Mouse (Mus musculus) urinary bladder, adult 18-20 months (tissue): ENCODE data around the gene Olfr1508.
"Not testable (repeated sequence)": the region's sequence is repeated elsewhere in the genome, so short reads cannot be mapped to it uniquely, and the experiment has no call there.

Experiments
- DNase-seq, 2 experiments: peaks; one replicate each; pipeline ENCODE4 v3.0.0; 2022; ENCODE audit warnings: low spot score in 2 of 2, mixed read lengths in 2 of 2

Olfr1508 gene

DNA sequence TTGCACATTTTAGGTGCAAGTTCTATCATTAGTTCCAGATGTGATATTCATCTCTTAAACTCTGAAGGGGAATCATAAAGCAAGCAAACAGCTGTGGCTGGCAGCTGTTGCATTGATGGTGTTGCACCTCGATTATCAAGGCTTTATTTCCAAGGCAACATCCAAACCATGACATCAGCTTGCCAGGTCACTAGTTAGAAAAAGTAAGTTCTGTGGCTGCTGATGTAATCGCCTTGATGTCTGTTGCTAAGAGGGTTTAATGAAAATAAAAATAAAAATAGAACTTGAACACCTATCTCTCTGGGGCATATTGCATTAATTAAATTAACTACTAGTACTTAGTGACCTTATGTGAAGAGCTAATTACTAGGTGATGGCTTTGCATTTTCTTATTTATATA is at the start of gene Olfr1508:
Gene Olfr1508, minus strand, starts transcription at position 101 of the 400 bp plus-strand sequence.
- no peak for DNase-seq

- DNase-seq, result no peak
Measured at GRCm38 (mm10) chr14:52495516-52495915, 28.2 kb upstream of the Olfr1508 start, which contains the start of gene Olfr1507. TSS of gene Olfr1507 (minus strand) at chr14:52495749.

- DNase-seq, result no peak
Measured at GRCm38 (mm10) chr14:52465738-52466137, 1.6 kb downstream of the Olfr1508 start.

GRCm38 (mm10) chr14:52461928-52462327 is 5.4 kb downstream of the Olfr1508 start:
- no peak for DNase-seq

DNA sequence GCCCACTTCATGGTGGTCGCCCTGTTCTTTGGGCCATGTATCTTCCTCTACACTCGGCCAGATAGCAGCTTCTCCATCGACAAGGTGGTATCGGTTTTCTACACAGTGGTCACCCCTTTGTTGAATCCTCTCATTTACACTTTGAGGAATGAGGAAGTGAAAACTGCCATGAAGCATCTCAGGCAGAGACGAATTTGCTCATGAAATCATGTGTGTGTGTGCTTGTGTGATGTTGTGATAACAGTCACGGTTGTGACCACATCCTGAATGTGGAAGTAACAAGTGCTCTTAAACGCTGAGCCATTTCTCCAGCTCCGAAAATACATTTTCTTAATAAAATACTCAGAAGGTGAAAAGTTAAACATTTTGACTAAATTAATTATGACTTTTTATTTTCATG is 16.2 kb downstream of the Olfr1508 start:
- DNase-seq, result no peak

DNA sequence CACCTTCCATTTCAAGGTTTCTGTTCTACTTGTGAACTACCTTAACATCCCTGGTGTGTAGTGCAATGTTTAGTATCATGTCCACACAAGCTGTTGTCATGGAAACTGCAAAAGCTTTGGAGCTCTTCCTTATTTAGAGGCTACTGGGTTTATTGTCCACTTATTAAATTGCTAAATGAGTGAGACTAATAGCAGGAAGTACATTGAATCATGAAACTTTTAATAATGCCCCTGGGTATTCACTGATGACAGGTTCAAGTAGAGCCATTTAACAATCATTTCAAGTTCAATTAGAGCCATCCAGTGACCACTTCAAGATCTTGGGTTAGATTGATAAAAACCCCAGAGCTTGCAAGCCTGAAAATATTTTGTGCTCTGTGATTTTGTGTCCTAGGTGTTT is 24.6 kb downstream of the Olfr1508 start, which contains the start of gene Olfr1509:
Gene Olfr1509, plus strand, starts transcription at position 301 of the 400 bp plus-strand sequence.
- DNase-seq, result no peak

DNA sequence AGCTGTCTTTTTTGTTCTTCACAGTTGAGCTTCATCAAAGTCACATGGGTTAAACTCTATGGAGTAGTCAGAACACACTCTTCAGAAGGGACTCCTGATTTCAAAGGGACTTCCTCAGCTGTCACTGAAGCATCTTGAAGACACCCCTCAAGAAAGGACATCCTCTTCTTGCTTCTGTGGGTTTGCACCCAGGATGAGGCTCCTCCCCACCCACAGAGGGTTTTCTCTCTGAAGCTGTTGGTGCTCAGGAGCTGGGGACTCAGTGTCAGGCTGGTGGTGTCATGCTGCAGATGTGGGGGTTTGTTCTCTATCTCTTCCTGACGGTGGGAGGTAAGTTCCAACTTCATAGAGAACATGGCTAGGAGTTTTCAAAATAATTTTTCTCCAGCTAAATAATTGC is 39.6 kb downstream of the Olfr1508 start:
- DNase-seq, result no peak

DNA sequence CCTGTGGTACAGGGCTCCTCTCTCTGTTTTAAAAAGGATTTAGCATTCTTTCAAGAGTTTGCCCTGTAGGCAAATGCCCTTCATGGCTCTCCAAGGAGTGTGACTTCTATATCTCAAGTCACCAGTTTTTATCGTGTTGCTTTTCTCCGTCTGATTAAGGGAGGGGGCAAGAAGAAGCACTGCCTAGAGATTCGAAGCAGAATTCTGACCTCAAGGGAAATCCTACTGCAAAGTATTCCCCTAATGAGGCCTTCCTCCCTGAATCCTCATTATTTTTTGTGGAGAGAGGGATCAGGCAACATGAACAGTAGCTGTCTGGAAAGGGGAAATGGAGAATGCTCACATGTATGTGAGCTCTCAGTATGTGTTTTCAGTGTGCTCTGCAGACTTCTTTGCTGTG is 53.0 kb downstream of the Olfr1508 start, which contains the start of gene Olfr1510:
Gene Olfr1510, minus strand, starts transcription at position 101 of the 400 bp plus-strand sequence.
- DNase-seq, result no peak

DNA sequence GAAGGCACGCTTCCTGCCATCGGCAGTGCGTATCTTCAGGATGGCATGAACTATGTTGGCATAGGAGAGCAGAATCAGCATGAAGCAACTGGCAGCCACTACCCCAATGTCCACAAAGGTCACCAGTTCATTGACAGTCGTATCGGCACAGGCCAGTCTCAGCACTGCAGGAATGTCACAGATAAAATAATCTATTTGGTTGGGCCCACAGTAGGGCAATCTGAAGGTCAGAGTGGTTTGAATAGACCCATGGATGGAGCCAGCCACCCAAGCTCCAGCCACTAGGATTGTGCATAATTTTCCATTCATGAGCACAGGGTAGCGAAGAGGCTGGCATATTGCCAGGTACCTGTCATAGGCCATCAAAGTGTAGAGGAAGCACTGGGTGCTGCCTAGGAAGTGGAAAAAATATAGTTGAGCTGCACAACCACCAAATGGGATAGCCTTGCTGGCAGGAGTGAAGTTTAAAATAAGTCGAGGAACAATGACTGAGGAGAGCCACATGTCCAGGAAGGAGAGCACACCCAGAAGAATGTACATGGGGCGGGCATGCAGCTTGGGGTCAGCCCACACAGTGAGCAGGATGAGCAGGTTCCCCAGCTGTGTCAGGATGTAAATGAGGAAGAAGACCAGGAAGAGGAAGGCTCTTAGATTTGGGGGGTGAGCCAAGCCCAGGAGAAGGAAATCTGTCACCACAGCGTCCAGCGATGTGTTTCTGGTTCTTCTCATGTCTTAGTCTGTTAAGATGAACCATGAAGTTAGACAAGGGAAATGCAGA is 57.0 kb downstream of the Olfr1508 start:
- not testable (repeated sequence) for DNase-seq
